Mouse (Mus musculus): Measurements from ENCODE around the gene Mef2b. TPM values are rescaled to one million over a fixed set of nuclear protein-coding genes. Genes with fewer than 3 reads are reported as not detected.
A peak's percentile ranks its signal among the peaks of the same experiment; 100 is the strongest.

Mef2b gene
- polyA plus RNA-seq, 1 experiment from 2014 or later: 0.46 TPM

GRCm38 (mm10) chr8:70178231-70178630, 38.7 kb downstream of the Mef2b start:
- Histone ChIP-seq H3K36me3 (ENCODE audit: control insufficient read depth, insufficient read depth, low read length) (peaks cover 47% of the 10 kb centered on the region), H3K9me3 (ENCODE audit: control insufficient read depth, low read length) (no peaks in the 10 kb centered on the region), H3K27ac (replicated peaks; ENCODE audit: low read depth, low read length) (no peak overlapping the region), H3K4me3 (replicated peaks; ENCODE audit: low read depth, low read length) (no peak overlapping the region), H3K9ac (replicated peaks; ENCODE audit: low read length) (no peak overlapping the region), H3K27me3 (ENCODE audit: control insufficient read depth, insufficient read depth, low read length) (no peaks in the 10 kb centered on the region), H3K4me2 (ENCODE audit: low read length) (no peak overlapping the region), H3K4me1 (ENCODE audit: control insufficient read depth, insufficient read depth, low read length) (no peaks in the 10 kb centered on the region)
- WGBS: 88% methylated on average over 2 of the region's 2 CpGs
- no peak for DNase-seq
- ATAC-seq (ENCODE audit: low FRiP score, low TSS enrichment): no peak

- no peak overlapping the region for H3K4me3 ChIP-seq (replicated peaks; ENCODE audit: low read depth, low read length)
- H3K9me3 ChIP-seq (ENCODE audit: control insufficient read depth, low read length): no peaks in the 10 kb centered on the region
- peaks cover 53% of the 10 kb centered on the region for H3K36me3 ChIP-seq (ENCODE audit: control insufficient read depth, insufficient read depth, low read length)
- H3K27ac ChIP-seq (replicated peaks; ENCODE audit: low read depth, low read length): no peak overlapping the region
- WGBS: 98% methylated on average over 4 of the region's 4 CpGs
- DNase-seq: peak; percentile 19
- H3K4me1 ChIP-seq (ENCODE audit: control insufficient read depth, insufficient read depth, low read length): no peaks in the 10 kb centered on the region
- no peaks in the 10 kb centered on the region for H3K27me3 ChIP-seq (ENCODE audit: control insufficient read depth, insufficient read depth, low read length)
- ATAC-seq (ENCODE audit: low FRiP score, low TSS enrichment): no peak
- no peak overlapping the region for H3K4me2 ChIP-seq (ENCODE audit: low read length)
- H3K9ac ChIP-seq (replicated peaks; ENCODE audit: low read length): no peak overlapping the region
These were observed 39.6 kb downstream of the Mef2b start for GRCm38 (mm10) chr8:70179082-70179481.

DNA sequence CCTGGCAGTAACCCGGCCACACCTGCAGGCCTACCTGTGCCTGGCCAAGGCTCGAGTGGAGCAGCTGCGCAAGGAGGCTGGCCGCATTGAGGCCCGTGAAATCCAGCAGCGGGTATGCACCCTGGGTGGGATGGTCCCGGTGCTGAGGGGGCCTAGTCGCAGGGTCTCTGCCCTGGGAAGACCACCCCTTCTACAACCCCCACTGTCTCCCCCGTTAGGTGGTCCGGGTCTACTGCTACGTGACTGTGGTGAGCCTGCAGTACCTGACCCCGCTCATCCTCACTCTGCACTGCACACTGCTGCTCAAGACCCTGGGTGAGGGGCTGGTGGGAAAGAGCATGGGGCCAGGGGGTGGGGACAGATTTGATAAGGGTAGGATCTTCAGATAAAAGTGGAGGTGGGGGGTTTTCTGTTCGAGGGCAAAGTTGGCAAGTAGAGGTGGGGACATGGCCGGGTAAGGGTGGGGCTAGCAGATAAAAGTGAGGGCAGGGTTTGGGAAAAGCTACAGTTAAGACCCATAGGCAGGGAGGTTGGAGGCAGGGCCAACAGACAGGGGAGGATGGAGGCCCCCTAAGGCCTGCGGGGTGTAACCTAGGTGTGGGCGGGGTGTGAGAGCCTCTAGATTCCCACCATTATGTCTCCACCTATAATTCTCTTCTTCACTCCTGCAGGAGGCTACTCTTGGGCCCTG, 41.8 kb downstream of the Mef2b start:
- ATAC-seq (ENCODE audit: low FRiP score, low TSS enrichment): no peak
- no peaks in the 10 kb centered on the region for H3K9me3 ChIP-seq (ENCODE audit: control insufficient read depth, low read length)
- no peaks in the 10 kb centered on the region for H3K4me1 ChIP-seq (ENCODE audit: control insufficient read depth, insufficient read depth, low read length)
- no peak for DNase-seq
- H3K27ac ChIP-seq (replicated peaks; ENCODE audit: low read depth, low read length): no peak overlapping the region
- peaks cover 53% of the 10 kb centered on the region for H3K36me3 ChIP-seq (ENCODE audit: control insufficient read depth, insufficient read depth, low read length)
- H3K9ac ChIP-seq (replicated peaks; ENCODE audit: low read length): no peak overlapping the region
- 92% methylated on average over 16 of the region's 16 CpGs for WGBS
- H3K27me3 ChIP-seq (ENCODE audit: control insufficient read depth, insufficient read depth, low read length): no peaks in the 10 kb centered on the region
- H3K4me2 ChIP-seq (ENCODE audit: low read length): no peak overlapping the region
- H3K4me3 ChIP-seq (replicated peaks; ENCODE audit: low read depth, low read length): no peak overlapping the region

- H3K9ac ChIP-seq (replicated peaks; ENCODE audit: low read length): no peak overlapping the region
- no peaks in the 10 kb centered on the region for H3K27me3 ChIP-seq (ENCODE audit: control insufficient read depth, insufficient read depth, low read length)
- WGBS: 77% methylated on average over 2 of the region's 2 CpGs
- no peaks in the 10 kb centered on the region for H3K9me3 ChIP-seq (ENCODE audit: control insufficient read depth, low read length)
- H3K4me3 ChIP-seq (replicated peaks; ENCODE audit: low read depth, low read length): no peak overlapping the region
- no peak for ATAC-seq (ENCODE audit: low FRiP score, low TSS enrichment)
- no peak overlapping the region for H3K27ac ChIP-seq (replicated peaks; ENCODE audit: low read depth, low read length)
- DNase-seq: no peak
- no peak overlapping the region for H3K4me2 ChIP-seq (ENCODE audit: low read length)
- H3K36me3 ChIP-seq (ENCODE audit: control insufficient read depth, insufficient read depth, low read length): peaks cover 50% of the 10 kb centered on the region
- H3K4me1 ChIP-seq (ENCODE audit: control insufficient read depth, insufficient read depth, low read length): no peaks in the 10 kb centered on the region
These were observed 42.4 kb downstream of the Mef2b start for GRCm38 (mm10) chr8:70181903-70182252.

- Histone ChIP-seq H3K36me3 (ENCODE audit: control insufficient read depth, insufficient read depth, low read length) (peaks cover 40% of the 10 kb centered on the region), H3K4me2 (ENCODE audit: low read length) (no peak overlapping the region), H3K4me3 (replicated peaks; ENCODE audit: low read depth, low read length) (no peak overlapping the region), H3K27me3 (ENCODE audit: control insufficient read depth, insufficient read depth, low read length) (no peaks in the 10 kb centered on the region), H3K9me3 (ENCODE audit: control insufficient read depth, low read length) (no peaks in the 10 kb centered on the region), H3K9ac (replicated peaks; ENCODE audit: low read length) (no peak overlapping the region), H3K4me1 (ENCODE audit: control insufficient read depth, insufficient read depth, low read length) (no peaks in the 10 kb centered on the region), H3K27ac (replicated peaks; ENCODE audit: low read depth, low read length) (no peak overlapping the region)
- 84% methylated on average over 4 of the region's 4 CpGs for WGBS
- ATAC-seq (ENCODE audit: low FRiP score, low TSS enrichment) (no peak), DNase-seq (no peak)
These were observed 43.7 kb downstream of the Mef2b start for GRCm38 (mm10) chr8:70183194-70183593.

DNA sequence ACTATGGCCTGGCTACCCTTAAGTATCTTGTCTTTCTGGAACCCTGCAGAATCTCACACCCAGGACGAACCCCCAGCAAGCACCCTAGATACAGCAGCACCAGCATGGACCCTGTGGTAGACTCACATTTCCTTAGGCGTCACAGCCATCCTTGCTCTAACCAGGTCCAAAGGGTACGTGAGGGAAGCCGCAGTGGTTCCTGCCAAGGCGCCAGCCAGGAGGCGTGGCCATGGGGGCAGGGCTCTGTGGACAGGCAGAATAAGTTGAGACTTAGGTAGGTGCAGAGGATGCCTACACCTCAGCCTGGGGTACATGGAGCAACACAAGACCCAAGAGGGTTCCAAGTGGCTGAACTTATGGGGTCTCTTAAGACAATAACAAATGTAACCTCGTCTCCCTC, 49.2 kb downstream of the Mef2b start:
- Histone ChIP-seq H3K4me3 (replicated peaks; ENCODE audit: low read depth, low read length) (no peak overlapping the region), H3K4me2 (ENCODE audit: low read length) (no peak overlapping the region), H3K9me3 (ENCODE audit: control insufficient read depth, low read length) (no peaks in the 10 kb centered on the region), H3K27ac (replicated peaks; ENCODE audit: low read depth, low read length) (no peak overlapping the region), H3K36me3 (ENCODE audit: control insufficient read depth, insufficient read depth, low read length) (peaks cover 3% of the 10 kb centered on the region; the same call in 1 of the 2 replicates), H3K27me3 (ENCODE audit: control insufficient read depth, insufficient read depth, low read length) (no peaks in the 10 kb centered on the region), H3K4me1 (ENCODE audit: control insufficient read depth, insufficient read depth, low read length) (no peaks in the 10 kb centered on the region), H3K9ac (replicated peaks; ENCODE audit: low read length) (no peak overlapping the region)
- DNase-seq (no peak), ATAC-seq (ENCODE audit: low FRiP score, low TSS enrichment) (no peak)
- 70% methylated on average over 7 of the region's 7 CpGs for WGBS

DNA sequence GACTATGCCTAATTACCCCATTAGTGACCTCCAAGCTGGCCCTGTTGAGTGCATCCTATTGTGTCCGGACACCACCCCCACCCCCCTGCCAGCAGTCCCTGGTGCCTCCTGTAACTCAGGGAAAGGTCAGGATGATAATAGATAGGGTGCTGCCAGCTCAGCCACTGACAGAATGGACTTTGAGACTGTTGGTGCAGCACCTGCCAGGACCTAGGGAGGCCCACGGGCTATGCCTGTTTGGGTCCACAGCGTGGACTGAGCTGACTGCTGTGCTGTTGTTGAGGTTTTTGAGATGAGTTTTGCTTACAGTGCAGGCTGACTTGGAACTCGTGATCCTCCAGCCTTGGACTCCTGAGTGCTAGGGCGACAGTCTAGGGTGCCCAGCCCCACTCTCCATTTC, 53.7 kb downstream of the Mef2b start:
- H3K4me2 ChIP-seq (ENCODE audit: low read length): no peak overlapping the region
- H3K9ac ChIP-seq (replicated peaks; ENCODE audit: low read length): no peak overlapping the region
- no peaks in the 10 kb centered on the region for H3K9me3 ChIP-seq (ENCODE audit: control insufficient read depth, low read length)
- DNase-seq: no peak
- H3K27ac ChIP-seq (replicated peaks; ENCODE audit: low read depth, low read length): no peak overlapping the region
- 67% methylated on average over 5 of the region's 5 CpGs for WGBS
- no peak overlapping the region for H3K4me3 ChIP-seq (replicated peaks; ENCODE audit: low read depth, low read length)
- H3K36me3 ChIP-seq (ENCODE audit: control insufficient read depth, insufficient read depth, low read length): no peaks in the 10 kb centered on the region
- no peaks in the 10 kb centered on the region for H3K27me3 ChIP-seq (ENCODE audit: control insufficient read depth, insufficient read depth, low read length)
- ATAC-seq (ENCODE audit: low FRiP score, low TSS enrichment): no peak
- no peaks in the 10 kb centered on the region for H3K4me1 ChIP-seq (ENCODE audit: control insufficient read depth, insufficient read depth, low read length)

DNA sequence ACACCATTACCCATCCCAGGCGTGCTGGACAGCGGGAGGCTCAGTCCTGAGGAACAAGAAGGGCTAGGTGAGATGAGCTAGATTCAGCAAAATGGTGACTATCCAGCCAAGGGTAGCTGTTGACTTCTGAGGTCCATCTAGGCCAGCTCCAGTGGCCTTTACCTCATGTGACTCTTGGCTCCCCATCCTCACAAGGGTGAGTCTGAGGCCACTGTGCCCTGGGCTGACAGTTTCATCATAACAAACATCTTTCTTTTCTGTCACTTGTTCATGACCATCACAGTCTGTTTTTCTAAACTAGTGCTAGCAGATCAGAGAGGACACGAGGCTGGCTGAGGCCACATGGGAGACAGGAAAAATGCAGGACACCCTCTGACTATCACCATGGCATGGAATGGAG, 54.7 kb downstream of the Mef2b start:
- Histone ChIP-seq H3K36me3 (ENCODE audit: control insufficient read depth, insufficient read depth, low read length) (no peaks in the 10 kb centered on the region), H3K4me2 (ENCODE audit: low read length) (no peak overlapping the region), H3K9me3 (ENCODE audit: control insufficient read depth, low read length) (no peaks in the 10 kb centered on the region), H3K27me3 (ENCODE audit: control insufficient read depth, insufficient read depth, low read length) (no peaks in the 10 kb centered on the region), H3K4me3 (replicated peaks; ENCODE audit: low read depth, low read length) (no peak overlapping the region), H3K9ac (replicated peaks; ENCODE audit: low read length) (no peak overlapping the region), H3K27ac (replicated peaks; ENCODE audit: low read depth, low read length) (no peak overlapping the region), H3K4me1 (ENCODE audit: control insufficient read depth, insufficient read depth, low read length) (no peaks in the 10 kb centered on the region)
- DNase-seq: no peak
- no peak for ATAC-seq (ENCODE audit: low FRiP score, low TSS enrichment)
- 88% methylated on average over 3 of the region's 3 CpGs for WGBS

- H3K36me3 ChIP-seq (ENCODE audit: control insufficient read depth, insufficient read depth, low read length): no peaks in the 10 kb centered on the region
- no peak overlapping the region for H3K4me2 ChIP-seq (ENCODE audit: low read length)
- H3K4me3 ChIP-seq (replicated peaks; ENCODE audit: low read depth, low read length): no peak overlapping the region
- no peaks in the 10 kb centered on the region for H3K4me1 ChIP-seq (ENCODE audit: control insufficient read depth, insufficient read depth, low read length)
- H3K9ac ChIP-seq (replicated peaks; ENCODE audit: low read length): no peak overlapping the region
- no peaks in the 10 kb centered on the region for H3K27me3 ChIP-seq (ENCODE audit: control insufficient read depth, insufficient read depth, low read length)
- H3K27ac ChIP-seq (replicated peaks; ENCODE audit: low read depth, low read length): no peak overlapping the region
- DNase-seq (no peak), ATAC-seq (ENCODE audit: low FRiP score, low TSS enrichment) (no peak)
- H3K9me3 ChIP-seq (ENCODE audit: control insufficient read depth, low read length): no peaks in the 10 kb centered on the region
- 74% methylated on average over 2 of the region's 2 CpGs for WGBS
These were observed 56.3 kb downstream of the Mef2b start for GRCm38 (mm10) chr8:70195762-70196161.
